Mouse (Mus musculus) liver, adult 2 months (tissue): ENCODE results near the gene Lin7b.

Source experiments
- CTCF ChIP-seq: fragments of 200-500 bp; IDR thresholded peaks from 2 replicates; pipeline ENCODE4 v1.5.1; 2011; ENCODE audit warnings: low read depth, low read length, control low read depth
- POLR2A ChIP-seq: fragments of 200-500 bp; IDR thresholded peaks from 2 replicates; pipeline ENCODE4 v1.6.1; 2011; ENCODE audit warnings: low read length, control low read depth; ENCODE audit not compliant: insufficient read depth; ENCODE audit errors: extremely low read depth

- TF ChIP-seq POLR2A (no peak), CTCF (no peak)
Observed at GRCm38 (mm10) chr7:45408351-45408750, 38.0 kb upstream of the Lin7b start.
